Mouse (Mus musculus) liver, adult 2 months (tissue): ENCODE measurements around the gene Il20. TPM values are rescaled to one million over a fixed set of nuclear protein-coding genes. Genes with fewer than 3 reads are reported as not detected.

Source experiments
- DNase-seq: peaks from one replicate; pipeline ENCODE4 v3.0.0-alpha.2; 2011; ENCODE audit warnings: low read depth, low spot score; ENCODE audit errors: extremely low read depth
- H3K27ac ChIP-seq: fragments of 200-500 bp; replicated peaks from 2 replicates; pipeline ENCODE4 v1.5.1; 2012; ENCODE audit warnings: low read depth, mild to moderate bottlenecking, control low read depth, inconsistent platforms, low read length; ENCODE audit not compliant: insufficient read depth
- H3K27me3 ChIP-seq: fragments of 200-500 bp; 2 replicates; pipeline ENCODE4 v1.6.1; 2012; ENCODE audit warnings: mild to moderate bottlenecking, moderate library complexity, low read length, inconsistent platforms; ENCODE audit not compliant: control insufficient read depth, insufficient read depth
- H3K36me3 ChIP-seq: fragments of 200-500 bp; 2 replicates; pipeline ENCODE4 v1.6.1; 2012; ENCODE audit warnings: low read length, inconsistent platforms; ENCODE audit not compliant: control insufficient read depth, insufficient read depth
- H3K4me1 ChIP-seq: fragments of 200-500 bp; 2 replicates; pipeline ENCODE4 v1.6.1; 2011; ENCODE audit warnings: low read length; ENCODE audit not compliant: control insufficient read depth, insufficient read depth
- H3K4me3 ChIP-seq: fragments of 200-500 bp; 2 replicates; pipeline ENCODE4 v1.5.1; 2011; ENCODE audit warnings: low read depth, mild to moderate bottlenecking, control low read depth, low read length, moderate library complexity; ENCODE audit not compliant: insufficient read depth
- H3K79me2 ChIP-seq: fragments of 200-500 bp; 2 replicates; pipeline ENCODE4 v1.6.1; 2012; ENCODE audit warnings: inconsistent platforms, mild to moderate bottlenecking, low read length, moderate library complexity; ENCODE audit not compliant: control insufficient read depth, insufficient read depth
- H3K9ac ChIP-seq: fragments of 200-500 bp; 2 replicates; pipeline ENCODE4 v1.6.1; 2012; ENCODE audit warnings: low read depth, mild to moderate bottlenecking, control low read depth, inconsistent platforms, low read length
- CTCF ChIP-seq: fragments of 200-500 bp; IDR thresholded peaks from 2 replicates; pipeline ENCODE4 v1.5.1; 2011; ENCODE audit warnings: low read depth, low read length, control low read depth
- POLR2A ChIP-seq: fragments of 200-500 bp; IDR thresholded peaks from 2 replicates; pipeline ENCODE4 v1.6.1; 2011; ENCODE audit warnings: low read length, control low read depth; ENCODE audit not compliant: insufficient read depth; ENCODE audit errors: extremely low read depth
- WGBS: fragments of 180-500 bp; shearing (Covaris S2); methylation state at CpG from one replicate; pipeline ENCODE4 v1.1.7; 2018; 5-methylcytosine and 5-hydroxymethylcytosine counted together
- polyA plus RNA-seq: library from polyadenylated mRNA; depleted of rRNA; stranded (reverse); fragments of >200 nt; gene quantifications from 2 replicates; pipeline ENCODE4 v1.2.3, GENCODE M21; 2012
- total RNA-seq: library from RNA; depleted of rRNA; stranded (reverse); fragments of >200 nt; gene quantifications from 2 replicates; pipeline ENCODE4 v1.2.3, GENCODE M21; 2014

The Il20 gene
- total and polyA plus RNA-seq, 2 experiments: not detected

DNA sequence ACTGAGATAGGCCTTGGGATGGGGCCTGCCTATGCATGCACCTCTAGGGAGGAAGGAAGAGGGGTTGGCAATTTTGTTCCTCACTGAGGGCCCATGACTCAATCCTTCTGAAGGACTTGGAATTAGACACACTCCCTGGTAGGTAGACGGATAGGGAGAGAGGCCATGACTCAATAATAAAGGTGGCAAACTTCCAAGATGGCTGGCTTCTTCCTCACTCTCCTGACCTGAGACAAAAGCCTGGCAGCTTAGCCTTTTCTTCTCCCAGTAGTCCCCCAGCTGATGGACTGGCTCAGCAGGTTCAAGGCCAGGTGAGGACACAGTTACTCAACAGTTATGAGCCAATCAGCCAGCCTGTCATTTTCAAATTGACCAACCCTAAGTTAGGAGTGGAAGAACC, 18.8 kb downstream of the Il20 start:
- DNase-seq: no peak
- no peaks in the 10 kb centered on the region for H3K27me3 ChIP-seq
- WGBS: 70% methylated on average over 1 of the region's 1 CpGs

DNA sequence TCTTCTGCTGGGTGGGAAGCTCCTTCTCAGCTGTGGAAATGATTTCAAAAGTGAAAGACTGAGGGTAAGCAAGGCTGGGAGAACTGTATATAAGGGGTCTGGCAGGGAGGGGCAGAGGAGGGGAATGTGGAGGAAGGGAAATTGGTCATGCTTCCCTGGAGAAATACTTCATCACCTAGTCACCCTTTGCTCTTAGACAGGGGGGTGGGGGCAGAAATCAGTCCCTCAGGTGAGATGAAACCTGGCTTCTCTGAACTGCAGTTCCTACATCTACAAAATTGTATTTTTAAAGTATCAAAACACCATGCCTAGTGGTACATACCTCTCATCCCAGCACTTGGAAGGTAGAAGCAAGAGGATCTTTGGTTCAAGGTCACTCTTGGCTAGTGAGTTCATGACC, 23.9 kb downstream of the Il20 start, which contains the start of gene Il24:
Il24 (minus strand) TSS at position 101 of the 400 bp plus-strand sequence.
- TF ChIP-seq POLR2A (no peak), CTCF (no peak)
- Histone ChIP-seq H3K9ac (no peak within 1 kb of the TSS), H3K27ac (no peak within 1 kb of the TSS), H3K36me3 (no peaks in the 10 kb centered on the region), H3K4me1 (no peaks in the 10 kb centered on the region), H3K27me3 (no peaks in the 10 kb centered on the region), H3K4me3 (no peak within 1 kb of the TSS), H3K79me2 (no peaks in the 10 kb centered on the region)
- DNase-seq: no peak

More for the DNA sequence above, 18.8 kb downstream of the Il20 start:
- TF ChIP-seq POLR2A (no peak), CTCF (no peak)
- H3K4me1 ChIP-seq: no peaks in the 10 kb centered on the region
- H3K9ac ChIP-seq: no peak overlapping the region
- H3K27ac ChIP-seq: no peak overlapping the region
- H3K4me3 ChIP-seq: no peak overlapping the region
- H3K36me3 ChIP-seq: no peaks in the 10 kb centered on the region
- no peaks in the 10 kb centered on the region for H3K79me2 ChIP-seq

DNA sequence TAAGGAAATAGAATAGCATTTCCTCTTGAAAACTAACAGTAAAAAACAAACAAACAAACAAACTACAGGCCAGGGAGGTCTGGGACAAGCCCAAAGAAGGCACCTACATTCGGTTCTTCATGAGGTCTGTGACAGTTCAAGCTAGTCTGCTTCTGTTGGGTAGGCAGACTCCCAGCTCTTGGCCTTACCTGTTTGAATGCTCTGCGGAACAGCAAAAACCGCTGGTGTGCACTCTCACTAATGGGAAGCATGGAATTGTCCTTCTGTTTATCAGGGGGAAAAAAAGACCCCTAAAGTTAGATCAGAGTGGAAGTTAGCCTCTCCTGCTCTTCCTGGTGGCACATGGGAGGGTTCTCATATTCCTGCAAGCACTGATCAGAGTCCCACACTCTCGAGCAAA, 28.1 kb downstream of the Il20 start:
- no peaks in the 10 kb centered on the region for H3K36me3 ChIP-seq
- no peak overlapping the region for H3K27ac ChIP-seq
- 78% methylated on average over 4 of the region's 4 CpGs for WGBS
- H3K9ac ChIP-seq: no peak overlapping the region
- peaks cover under 1% of the 10 kb centered on the region; the same call in 1 of the 2 replicates for H3K27me3 ChIP-seq
- H3K79me2 ChIP-seq: no peaks in the 10 kb centered on the region
- DNase-seq: no peak
- TF ChIP-seq CTCF: no peak
- no peak for TF ChIP-seq POLR2A
- H3K4me1 ChIP-seq: no peaks in the 10 kb centered on the region
- no peak overlapping the region for H3K4me3 ChIP-seq

DNA sequence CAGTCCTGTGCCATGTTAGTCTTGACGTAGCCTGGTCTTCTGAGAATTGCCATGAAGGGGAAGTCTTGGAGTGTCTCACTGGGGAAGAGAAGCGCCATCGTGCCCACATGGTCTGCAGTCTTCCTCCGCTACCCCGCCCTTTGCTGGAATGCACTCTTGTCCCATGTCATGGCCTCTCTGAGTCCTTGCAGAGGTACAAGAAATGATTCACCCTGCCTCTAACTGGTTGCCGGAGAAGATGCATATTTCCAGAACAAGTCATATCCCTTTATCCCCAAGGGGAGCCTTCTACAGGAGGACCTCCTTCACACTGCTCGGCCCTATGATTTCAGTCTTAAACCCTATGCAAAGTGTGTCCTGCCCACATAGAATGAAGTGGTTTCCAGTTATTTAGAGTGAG, 31.3 kb downstream of the Il20 start:
- TF ChIP-seq POLR2A: no peak
- Histone ChIP-seq H3K36me3 (no peaks in the 10 kb centered on the region), H3K4me1 (peaks cover 2% of the 10 kb centered on the region; the same call in 1 of the 2 replicates), H3K9ac (no peak overlapping the region), H3K4me3 (no peak overlapping the region), H3K27ac (no peak overlapping the region), H3K27me3 (peaks cover 7% of the 10 kb centered on the region; the same call in 1 of the 2 replicates), H3K79me2 (no peaks in the 10 kb centered on the region)
- no peak for DNase-seq
- 95% methylated on average over 7 of the region's 7 CpGs for WGBS

DNA sequence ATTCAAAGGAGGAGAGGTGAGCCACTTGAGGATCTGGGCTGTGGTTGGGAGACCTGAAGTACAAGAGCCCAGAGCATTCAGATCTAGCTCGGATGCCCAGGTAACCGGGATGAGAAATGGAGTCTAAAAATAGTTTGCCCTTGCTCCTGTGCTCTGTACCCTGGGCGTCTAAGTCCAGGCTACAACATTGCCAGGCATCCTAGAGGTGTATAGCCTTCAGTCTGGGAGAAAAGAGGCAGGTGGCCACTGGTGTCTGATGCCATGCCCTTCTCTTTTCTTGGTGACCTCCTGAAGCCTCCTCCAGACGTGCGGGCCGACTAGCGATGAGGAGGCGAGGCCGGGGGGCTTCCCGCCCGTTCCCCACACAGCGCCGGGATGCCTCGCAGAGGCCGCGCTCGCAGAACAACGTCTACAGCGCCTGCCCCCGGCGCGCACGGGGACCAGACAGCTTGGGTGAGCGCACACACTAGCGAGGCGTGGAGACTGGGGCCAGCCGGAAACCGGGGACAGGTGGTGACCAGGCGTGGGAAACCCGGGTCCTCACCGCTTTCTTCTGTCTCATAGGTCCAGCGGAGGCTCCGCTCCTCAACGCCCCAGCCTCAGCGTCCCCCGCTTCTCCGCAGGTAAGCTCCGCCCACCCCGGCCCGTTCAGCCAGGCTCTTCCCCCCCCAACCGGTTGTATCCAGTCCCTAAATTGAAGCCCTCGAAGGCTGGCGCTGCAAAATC, 33.2 kb downstream of the Il20 start:
- H3K4me3 ChIP-seq: peak overlapping the region; percentile 46; the same call in 1 of the 2 replicates
- TF ChIP-seq CTCF (no peak), POLR2A (no peak)

DNA sequence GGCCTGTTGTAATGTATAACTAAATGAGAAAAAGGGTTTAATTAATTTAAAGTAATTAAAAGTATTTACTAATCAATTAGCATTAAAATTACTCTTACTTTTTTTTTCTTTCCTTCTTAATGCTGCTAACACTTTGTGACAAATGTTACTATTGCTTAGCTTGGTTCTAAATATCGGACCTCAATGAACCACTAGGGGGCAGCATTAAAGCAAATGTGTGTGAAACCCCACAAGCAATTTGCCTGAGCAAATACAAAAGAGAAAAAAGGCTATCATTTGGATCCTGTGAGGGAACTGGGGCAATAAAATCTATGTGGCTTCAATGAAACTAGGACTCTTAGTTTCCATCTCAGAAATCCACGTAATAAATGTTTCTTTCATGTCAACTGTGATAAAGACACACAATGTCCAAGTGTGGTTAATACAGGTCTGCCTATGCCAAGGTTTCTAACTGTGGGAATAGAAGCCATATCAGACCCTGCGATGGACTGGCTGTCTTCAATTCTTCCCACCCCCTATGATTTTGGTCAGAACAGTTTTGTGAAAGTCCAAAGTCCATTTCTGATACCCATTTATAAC, 34.2 kb downstream of the Il20 start:
- peak; percentile 65 for DNase-seq
- Histone ChIP-seq H3K79me2 (no peaks in the 10 kb centered on the region), H3K9ac (no peak overlapping the region), H3K27me3 (peaks cover 7% of the 10 kb centered on the region; the same call in 1 of the 2 replicates), H3K36me3 (no peaks in the 10 kb centered on the region), H3K4me1 (peaks cover 2% of the 10 kb centered on the region; the same call in 1 of the 2 replicates), H3K4me3 (no peak overlapping the region), H3K27ac (no peak overlapping the region)
- 21% methylated on average over 3 of the region's 3 CpGs for whole genome bisulfite sequencing
- TF ChIP-seq CTCF (peak; percentile 54), POLR2A (no peak)

More for the DNA sequence above, 33.2 kb downstream of the Il20 start:
- peaks cover 7% of the 10 kb centered on the region; the same call in 1 of the 2 replicates for H3K27me3 ChIP-seq
- 0 out of 2 replicates have a peak overlapping the region, but pooled peaks have one; percentile 21 for H3K9ac ChIP-seq
- peaks cover 2% of the 10 kb centered on the region; the same call in 1 of the 2 replicates for H3K4me1 ChIP-seq
- H3K79me2 ChIP-seq: no peaks in the 10 kb centered on the region
- no peaks in the 10 kb centered on the region for H3K36me3 ChIP-seq
- no peak for DNase-seq
- H3K27ac ChIP-seq: no peak overlapping the region
- WGBS: 3% methylated on average over 43 of the region's 43 CpGs
